Mouse (Mus musculus): ENCODE measurements at regions not wholly inside any gene's neighbourhood (a gene's known extent, or its start where the extent isn't known, plus 50 kb on each side); places are given as distances from the start of the nearest gene placed in this dataset.

- Histone ChIP-seq H3K36me3 (no peaks in the 10 kb centered on the region), H3K4me1 (replicated peaks) (peaks cover 9% of the 10 kb centered on the region; the same call in 1 of the 2 replicates), H3K4me3 (no peak overlapping the region), H3K27me3 (ENCODE audit: insufficient read depth, poor library complexity, severe bottlenecking) (no peaks in the 10 kb centered on the region), H3K9me3 (no peaks in the 10 kb centered on the region), H3K27ac (0 out of 2 replicates have a peak overlapping the region, but pooled peaks have one; percentile 5)
- DNase-seq (ENCODE audit: low spot score) = no peak
- WGBS = 79% methylated on average over 14 of the region's 14 CpGs
Observed at GRCm38 (mm10) chr19:53476768-53477547, 52.0 kb upstream of the Dusp5 start.

GRCm38 (mm10) chr19:53469256-53469655 lies 59.7 kb upstream of the Dusp5 start:
- Histone ChIP-seq H3K27ac (no peak overlapping the region), H3K4me1 (replicated peaks) (no peaks in the 10 kb centered on the region), H3K27me3 (ENCODE audit: insufficient read depth, poor library complexity, severe bottlenecking) (no peaks in the 10 kb centered on the region), H3K36me3 (no peaks in the 10 kb centered on the region), H3K4me3 (no peak overlapping the region), H3K9me3 (peaks cover 8% of the 10 kb centered on the region; the same call in 1 of the 2 replicates)
- DNase-seq (ENCODE audit: low spot score) = no peak
- 63% methylated on average over 7 of the region's 7 CpGs for WGBS

- H3K27ac ChIP-seq = no peak overlapping the region
- DNase-seq (ENCODE audit: low spot score) = no peak
- peaks cover 16% of the 10 kb centered on the region for H3K4me1 ChIP-seq (replicated peaks)
- 87% methylated on average over 5 of the region's 5 CpGs for WGBS
- H3K27me3 ChIP-seq (ENCODE audit: insufficient read depth, poor library complexity, severe bottlenecking) = peaks cover 21% of the 10 kb centered on the region
- H3K9me3 ChIP-seq = peaks cover 8% of the 10 kb centered on the region; the same call in 1 of the 2 replicates
- H3K4me3 ChIP-seq = no peak overlapping the region
- H3K36me3 ChIP-seq = no peaks in the 10 kb centered on the region
Observed at GRCm38 (mm10) chr19:53464681-53465080, 64.2 kb upstream of the Dusp5 start.

GRCm38 (mm10) chr19:53464135-53464534 lies 64.8 kb upstream of the Dusp5 start:
- 91% methylated on average over 3 of the region's 3 CpGs for WGBS
- DNase-seq (ENCODE audit: low spot score) = no peak
- no peak overlapping the region for H3K27ac ChIP-seq
- H3K9me3 ChIP-seq = peaks cover 8% of the 10 kb centered on the region; the same call in 1 of the 2 replicates
- H3K4me1 ChIP-seq (replicated peaks) = peaks cover 22% of the 10 kb centered on the region
- no peaks in the 10 kb centered on the region for H3K36me3 ChIP-seq
- H3K27me3 ChIP-seq (ENCODE audit: insufficient read depth, poor library complexity, severe bottlenecking) = peaks cover 23% of the 10 kb centered on the region
- no peak overlapping the region for H3K4me3 ChIP-seq

- H3K4me3 ChIP-seq = no peak overlapping the region
- 63% methylated on average over 17 of the region's 17 CpGs for WGBS
Observed at GRCm38 (mm10) chr19:53461025-53462015, 67.6 kb upstream of the Dusp5 start.

GRCm38 (mm10) chr19:53460312-53461024 lies 68.4 kb upstream of the Dusp5 start:
- 0 out of 2 replicates have a peak overlapping the region, but pooled peaks have one; percentile 41 for H3K27ac ChIP-seq
- DNase-seq (ENCODE audit: low spot score) = no peak
- 7% methylated on average over 19 of the region's 19 CpGs for WGBS
- H3K4me1 ChIP-seq (replicated peaks) = peaks cover 37% of the 10 kb centered on the region
- peak overlapping the region; percentile 36 for H3K4me3 ChIP-seq
- H3K27me3 ChIP-seq (ENCODE audit: insufficient read depth, poor library complexity, severe bottlenecking) = peaks cover 41% of the 10 kb centered on the region
- H3K36me3 ChIP-seq = no peaks in the 10 kb centered on the region
- H3K9me3 ChIP-seq = no peaks in the 10 kb centered on the region

More at GRCm38 (mm10) chr19:53461025-53462015, 67.6 kb upstream of the Dusp5 start:
- peaks cover 3% of the 10 kb centered on the region; the same call in 1 of the 2 replicates for H3K9me3 ChIP-seq
- no peaks in the 10 kb centered on the region for H3K36me3 ChIP-seq
- H3K4me1 ChIP-seq (replicated peaks) = peaks cover 37% of the 10 kb centered on the region
- H3K27me3 ChIP-seq (ENCODE audit: insufficient read depth, poor library complexity, severe bottlenecking) = peaks cover 41% of the 10 kb centered on the region
- DNase-seq (ENCODE audit: low spot score) = no peak
- H3K27ac ChIP-seq = no peak overlapping the region

GRCm38 (mm10) chr19:53459407-53459788 lies 69.0 kb upstream of the Smndc1 start:
- Histone ChIP-seq H3K36me3 (no peaks in the 10 kb centered on the region), H3K27ac (peak overlapping the region; percentile 67; the same call in 1 of the 2 replicates), H3K9me3 (no peaks in the 10 kb centered on the region), H3K27me3 (ENCODE audit: insufficient read depth, poor library complexity, severe bottlenecking) (peaks cover 41% of the 10 kb centered on the region), H3K4me3 (no peak overlapping the region), H3K4me1 (replicated peaks) (peaks cover 40% of the 10 kb centered on the region)
- DNase-seq (ENCODE audit: low spot score) = no peak
- WGBS = 21% methylated on average over 3 of the region's 3 CpGs

- 47% methylated on average over 10 of the region's 10 CpGs for WGBS
- Histone ChIP-seq H3K36me3 (no peaks in the 10 kb centered on the region), H3K27ac (peak overlapping the region; percentile 31; the same call in 1 of the 2 replicates), H3K27me3 (ENCODE audit: insufficient read depth, poor library complexity, severe bottlenecking) (peaks cover 41% of the 10 kb centered on the region), H3K4me1 (replicated peaks) (peaks cover 45% of the 10 kb centered on the region), H3K4me3 (no peak overlapping the region), H3K9me3 (no peaks in the 10 kb centered on the region)
- no peak for DNase-seq (ENCODE audit: low spot score)
Observed at GRCm38 (mm10) chr19:53458770-53459406, 68.5 kb upstream of the Smndc1 start.

- H3K4me3 ChIP-seq = no peak overlapping the region
- H3K4me1 ChIP-seq (replicated peaks) = peaks cover 63% of the 10 kb centered on the region
- no peak overlapping the region for H3K27ac ChIP-seq
- no peaks in the 10 kb centered on the region for H3K36me3 ChIP-seq
- 92% methylated on average over 5 of the region's 5 CpGs for WGBS
- H3K27me3 ChIP-seq (ENCODE audit: insufficient read depth, poor library complexity, severe bottlenecking) = peaks cover 37% of the 10 kb centered on the region
- no peaks in the 10 kb centered on the region for H3K9me3 ChIP-seq
- DNase-seq (ENCODE audit: low spot score) = no peak
Observed at GRCm38 (mm10) chr19:53456681-53457080, 66.3 kb upstream of the Smndc1 start.

GRCm38 (mm10) chr19:53454571-53454970 lies 64.2 kb upstream of the Smndc1 start:
- DNase-seq (ENCODE audit: low spot score) = no peak
- Histone ChIP-seq H3K36me3 (no peaks in the 10 kb centered on the region), H3K27me3 (ENCODE audit: insufficient read depth, poor library complexity, severe bottlenecking) (peaks cover 20% of the 10 kb centered on the region), H3K27ac (no peak overlapping the region), H3K9me3 (no peaks in the 10 kb centered on the region), H3K4me3 (no peak overlapping the region), H3K4me1 (replicated peaks) (peaks cover 53% of the 10 kb centered on the region)
- WGBS = 84% methylated on average over 4 of the region's 4 CpGs

- peaks cover 48% of the 10 kb centered on the region for H3K4me1 ChIP-seq (replicated peaks)
- no peak for DNase-seq (ENCODE audit: low spot score)
- H3K36me3 ChIP-seq = no peaks in the 10 kb centered on the region
- no peaks in the 10 kb centered on the region for H3K9me3 ChIP-seq
- peaks cover 17% of the 10 kb centered on the region for H3K27me3 ChIP-seq (ENCODE audit: insufficient read depth, poor library complexity, severe bottlenecking)
- H3K27ac ChIP-seq = no peak overlapping the region
- 77% methylated on average over 3 of the region's 3 CpGs for WGBS
- H3K4me3 ChIP-seq = no peak overlapping the region
Observed at GRCm38 (mm10) chr19:53454059-53454458, 63.7 kb upstream of the Smndc1 start.
